Mouse (Mus musculus) monocyte, adult 2 months (primary cell): ENCODE measurements around the gene Ankrd35.
"Not testable (repeated sequence)": the region's sequence is repeated elsewhere in the genome, so short reads cannot be mapped to it uniquely, and the experiment has no call there.

Experiments
- DNase-seq, 2 experiments: peaks; one replicate each; pipeline ENCODE4 v3.0.0; 2022; ENCODE audit warnings: low spot score in 2 of 2, low read depth in 1 of 2

Gene Ankrd35

GRCm38 (mm10) chr3:96669727-96670468 is at the start of gene Ankrd35:
Ankrd35 (plus strand) TSS chr3:96670131.
- peak; percentile 42 to 51 for DNase-seq

DNA sequence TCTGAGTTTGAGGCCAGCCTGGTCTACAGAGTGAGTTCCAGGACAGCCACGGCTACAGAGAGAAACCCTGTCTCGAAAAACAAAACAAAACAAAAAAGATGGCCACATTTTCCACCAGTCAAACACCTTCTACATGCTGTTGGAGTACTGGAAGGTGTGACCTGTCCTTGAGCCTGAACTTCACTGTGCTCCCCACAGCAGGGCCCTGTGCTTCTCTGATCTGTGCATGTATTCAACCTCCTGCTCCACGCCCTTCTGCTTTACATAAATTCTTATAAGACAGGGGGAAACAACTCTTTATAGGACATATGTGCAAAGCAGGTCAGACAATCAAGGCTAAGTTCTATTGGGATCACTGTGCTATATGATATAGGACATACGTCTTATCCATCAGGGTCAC is 46.7 kb upstream of the Ankrd35 start:
- no peak for DNase-seq

- peak; percentile 78 to 87 for DNase-seq
Observed at GRCm38 (mm10) chr3:96629729-96630600, 40.0 kb upstream of the Ankrd35 start, which contains the start of gene Rbm8a. Rbm8a (plus strand) TSS chr3:96629933.

DNA sequence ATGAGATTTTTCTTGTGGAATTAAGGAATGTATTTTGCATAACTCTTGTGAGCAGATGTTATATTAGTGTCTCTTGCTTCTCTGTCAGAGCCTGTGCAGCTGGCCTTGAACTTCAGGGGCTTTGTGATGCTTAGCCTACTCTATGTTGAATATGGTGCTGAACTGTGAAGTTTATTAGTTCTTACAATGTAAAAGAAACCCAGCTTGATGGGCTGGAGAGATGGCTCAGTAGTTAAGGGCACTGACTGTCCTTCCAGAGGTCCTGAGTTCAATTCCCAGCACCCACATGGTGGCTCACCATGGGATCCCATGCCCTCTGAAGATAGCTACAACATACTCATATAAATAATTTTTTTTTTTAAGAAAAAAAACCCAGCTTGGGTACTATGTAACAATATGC is 37.9 kb upstream of the Ankrd35 start:
- DNase-seq, result no peak

- no peak for DNase-seq
Observed at GRCm38 (mm10) chr3:96634015-96634414, 35.9 kb upstream of the Ankrd35 start.

GRCm38 (mm10) chr3:96634928-96635879 is 34.7 kb upstream of the Ankrd35 start, which contains the start of the genes Pex11b and Gm42957:
Pex11b (plus strand) TSS chr3:96635376.
Gm42957 (plus strand) TSS chr3:96635474.
- peak; percentile 56 to 66 for DNase-seq

DNA sequence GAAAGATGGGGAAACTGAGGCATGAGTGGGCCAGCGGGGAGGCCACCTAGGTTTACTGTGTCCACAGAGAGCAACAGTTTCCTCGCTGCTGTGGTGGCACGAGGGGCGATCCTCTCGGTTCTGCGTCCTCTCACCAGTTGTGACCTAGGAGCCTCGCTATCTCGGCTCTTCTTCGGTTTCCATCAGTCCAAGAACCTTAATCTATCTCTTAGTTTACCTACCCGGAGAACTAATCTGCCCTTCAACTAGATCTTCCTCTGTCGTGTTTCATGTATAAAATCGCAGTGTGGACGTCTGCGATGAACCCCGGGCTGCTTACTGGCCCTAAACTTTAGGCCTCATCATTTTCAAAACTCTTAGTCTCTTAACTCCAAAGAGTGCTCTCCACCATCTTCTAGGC is 34.0 kb upstream of the Ankrd35 start:
- no peak for DNase-seq

- DNase-seq, result peak in 1 of 2 experiments; percentile 2
Observed at GRCm38 (mm10) chr3:96636448-96636847, 33.5 kb upstream of the Ankrd35 start.

- DNase-seq, result peak in 1 of 2 experiments; percentile 56
Observed at GRCm38 (mm10) chr3:96639219-96639618, 30.7 kb upstream of the Ankrd35 start.

DNA sequence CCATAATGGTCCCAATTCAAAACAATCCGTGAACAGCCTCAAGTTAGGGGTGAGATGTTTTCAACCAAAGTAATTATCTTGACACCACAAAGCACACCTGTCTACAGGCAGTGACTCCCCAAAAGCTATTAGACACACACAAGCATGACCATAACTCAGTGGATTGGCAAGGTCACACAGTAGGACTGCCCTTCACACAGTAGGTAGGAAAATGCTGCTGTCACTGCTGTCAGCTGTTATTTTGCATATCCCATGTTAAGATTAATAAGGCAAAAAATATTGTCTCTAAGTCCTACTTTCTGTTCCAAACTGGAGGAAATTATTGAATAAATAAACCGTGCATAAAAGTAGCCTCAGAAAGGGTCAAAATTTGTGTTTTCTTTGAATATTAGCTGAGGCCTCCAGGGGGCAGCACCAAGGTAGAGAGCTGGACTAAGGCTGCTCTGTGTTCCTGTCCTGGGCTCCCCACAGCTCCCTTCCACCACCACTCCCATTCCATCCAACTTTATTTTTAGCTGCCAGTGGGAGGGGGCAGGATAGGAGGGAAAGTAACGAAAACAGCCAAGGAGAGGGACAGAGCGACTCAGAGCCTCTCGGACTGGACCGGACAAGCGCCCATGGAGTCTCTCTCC is 24.8 kb upstream of the Ankrd35 start, which contains the start of gene Itga10:
Itga10 (plus strand) TSS at position 567 of the 632 bp plus-strand sequence.
- no peak for DNase-seq

DNA sequence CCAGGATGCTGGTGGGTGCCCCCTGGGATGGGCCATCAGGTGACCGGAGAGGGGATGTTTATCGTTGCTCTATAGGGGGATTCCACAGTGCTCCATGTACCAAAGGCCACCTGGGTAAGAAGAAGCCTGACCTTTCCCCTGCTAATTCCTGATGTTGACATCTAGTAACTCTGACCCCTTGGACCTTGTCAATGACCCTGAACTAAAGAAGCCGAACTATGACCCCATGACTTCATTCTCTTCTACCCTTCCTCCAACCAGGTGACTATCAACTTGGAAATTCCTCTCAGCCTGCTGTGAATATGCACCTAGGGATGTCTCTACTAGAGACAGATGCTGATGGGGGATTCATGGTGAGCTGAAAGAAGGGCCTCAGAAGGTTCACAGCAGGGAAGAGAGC is 22.6 kb upstream of the Ankrd35 start:
- no peak for DNase-seq

DNA sequence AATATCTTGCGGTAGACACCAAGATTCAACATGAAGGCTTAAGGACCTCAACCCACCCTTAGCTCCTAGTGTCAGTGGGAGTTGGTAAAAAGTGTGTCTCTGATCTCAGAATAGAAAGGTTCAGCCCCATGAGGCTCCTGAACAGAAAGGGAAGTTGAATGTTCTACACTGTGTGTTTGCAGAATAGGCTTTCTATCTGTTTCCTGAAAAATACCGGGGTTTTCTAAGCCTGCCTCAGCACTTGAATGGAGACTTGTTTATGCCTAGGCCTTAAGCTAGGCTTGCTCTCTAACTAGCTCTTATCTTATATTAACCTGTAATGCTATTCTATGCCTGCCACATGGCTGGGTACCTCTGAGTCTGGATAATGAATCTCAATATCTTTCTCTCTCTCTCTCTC is 9.0 kb upstream of the Ankrd35 start:
- DNase-seq, result no peak

- DNase-seq, result no peak
Observed at GRCm38 (mm10) chr3:96662731-96663316, 7.1 kb upstream of the Ankrd35 start.

- peak in 1 of 2 experiments; percentile 40 for DNase-seq
Observed at GRCm38 (mm10) chr3:96663432-96664239, 6.3 kb upstream of the Ankrd35 start.

GRCm38 (mm10) chr3:96665732-96666363 is 4.1 kb upstream of the Ankrd35 start:
- DNase-seq, result not testable (repeated sequence)

GRCm38 (mm10) chr3:96666916-96667315 is 3.0 kb upstream of the Ankrd35 start:
- no peak for DNase-seq

- no peak for DNase-seq
Observed at GRCm38 (mm10) chr3:96667316-96667715, 2.6 kb upstream of the Ankrd35 start.

GRCm38 (mm10) chr3:96668424-96669067 is 1.4 kb upstream of the Ankrd35 start:
- DNase-seq, result no peak
